Mouse (Mus musculus): Measurements from ENCODE around the gene Hck.

DNA sequence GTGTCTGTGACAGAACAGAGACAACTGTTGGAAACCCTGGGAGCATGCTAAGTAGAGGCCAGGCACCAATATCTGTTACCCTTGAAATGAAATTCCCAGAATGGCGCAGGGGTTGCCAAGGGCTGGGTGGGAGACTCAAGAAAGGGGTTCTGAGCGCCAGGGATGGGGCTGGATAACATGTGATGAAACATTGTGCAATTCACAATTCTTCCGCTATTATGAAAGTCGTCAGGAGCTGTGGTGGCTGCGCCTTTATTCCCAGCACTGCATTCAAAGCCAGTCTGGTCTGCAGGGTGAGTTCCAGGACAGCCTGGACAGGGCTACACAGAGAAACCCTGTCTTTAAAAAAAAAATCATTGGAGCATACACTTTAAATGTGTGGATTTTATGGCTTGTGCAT lies 37.1 kb downstream of the Hck start:
- TF ChIP-seq EP300 (IDR thresholded peaks at IDR 0.05; ENCODE audit: low read depth): no peak
- no peak for TF ChIP-seq CTCF (IDR thresholded peaks at IDR 0.05; ENCODE audit: low read depth)
